Mouse (Mus musculus): ENCODE data around the gene Carns1. TPM values are rescaled to one million over a fixed set of nuclear protein-coding genes. Genes with fewer than 3 reads are reported as not detected.

Carns1 gene
- polyA plus RNA-seq, 1 experiment from 2014 or later, result 5.6 TPM

DNA sequence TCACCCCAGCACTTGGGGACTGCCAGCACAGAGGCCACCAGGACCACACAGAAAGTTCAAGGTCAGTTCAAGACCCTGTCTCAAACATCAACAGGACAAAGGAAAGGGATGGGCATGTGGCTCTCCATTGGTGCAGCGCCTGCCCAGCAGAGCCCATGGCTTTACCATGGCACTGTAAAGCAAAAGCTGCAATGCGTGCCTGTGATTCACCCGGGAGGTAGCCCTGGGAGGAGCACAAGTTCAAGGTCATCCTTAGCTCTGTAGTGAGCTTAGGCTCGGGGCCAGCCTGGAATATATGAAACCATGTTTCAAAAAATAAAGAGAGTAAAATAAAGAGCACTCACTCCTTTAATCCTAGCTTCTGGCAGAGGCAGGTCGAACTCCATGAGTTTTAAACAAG lies 23.4 kb downstream of the Carns1 start:
- Histone ChIP-seq H3K4me2 (no peak overlapping the region), H3K4me1 (replicated peaks) (peaks cover 26% of the 10 kb centered on the region), H3K27ac (replicated peaks) (no peak overlapping the region), H3K27me3 (no peaks in the 10 kb centered on the region), H3K9me3 (no peaks in the 10 kb centered on the region), H3K36me3 (peaks cover 10% of the 10 kb centered on the region; the same call in 1 of the 2 replicates), H3K4me3 (no peak overlapping the region), H3K9ac (no peak overlapping the region)
- 83% methylated on average over 5 of the region's 5 CpGs for WGBS
- no peak for ATAC-seq (ENCODE audit: low FRiP score, low read depth)

DNA sequence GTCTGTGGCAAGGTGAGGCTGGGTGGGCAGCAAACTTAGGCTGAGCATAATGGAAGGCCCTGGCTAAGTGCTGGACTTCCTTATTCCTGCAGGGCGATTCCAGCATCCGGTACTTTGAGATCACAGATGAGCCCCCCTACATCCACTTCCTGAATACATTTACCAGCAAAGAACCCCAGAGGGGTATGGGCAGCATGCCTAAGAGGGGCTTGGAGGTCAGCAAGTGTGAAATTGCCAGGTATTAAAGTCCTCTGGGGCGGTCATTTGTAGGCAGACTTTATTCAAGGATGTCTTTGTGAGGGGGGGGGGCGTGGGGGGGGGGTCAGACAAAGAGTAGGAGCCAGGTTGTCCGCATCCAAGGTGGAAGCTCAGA lies 23.8 kb downstream of the Carns1 start:
- H3K27me3 ChIP-seq, result no peaks in the 10 kb centered on the region
- peaks cover 26% of the 10 kb centered on the region for H3K4me1 ChIP-seq (replicated peaks)
- no peak overlapping the region for H3K4me2 ChIP-seq
- no peak for ATAC-seq (ENCODE audit: low FRiP score, low read depth)
- 77% methylated on average over 5 of the region's 5 CpGs for WGBS
- no peak overlapping the region for H3K4me3 ChIP-seq
- no peaks in the 10 kb centered on the region for H3K9me3 ChIP-seq
- H3K36me3 ChIP-seq, result peaks cover 6% of the 10 kb centered on the region; the same call in 1 of the 2 replicates
- no peak overlapping the region for H3K9ac ChIP-seq
- H3K27ac ChIP-seq (replicated peaks), result no peak overlapping the region

DNA sequence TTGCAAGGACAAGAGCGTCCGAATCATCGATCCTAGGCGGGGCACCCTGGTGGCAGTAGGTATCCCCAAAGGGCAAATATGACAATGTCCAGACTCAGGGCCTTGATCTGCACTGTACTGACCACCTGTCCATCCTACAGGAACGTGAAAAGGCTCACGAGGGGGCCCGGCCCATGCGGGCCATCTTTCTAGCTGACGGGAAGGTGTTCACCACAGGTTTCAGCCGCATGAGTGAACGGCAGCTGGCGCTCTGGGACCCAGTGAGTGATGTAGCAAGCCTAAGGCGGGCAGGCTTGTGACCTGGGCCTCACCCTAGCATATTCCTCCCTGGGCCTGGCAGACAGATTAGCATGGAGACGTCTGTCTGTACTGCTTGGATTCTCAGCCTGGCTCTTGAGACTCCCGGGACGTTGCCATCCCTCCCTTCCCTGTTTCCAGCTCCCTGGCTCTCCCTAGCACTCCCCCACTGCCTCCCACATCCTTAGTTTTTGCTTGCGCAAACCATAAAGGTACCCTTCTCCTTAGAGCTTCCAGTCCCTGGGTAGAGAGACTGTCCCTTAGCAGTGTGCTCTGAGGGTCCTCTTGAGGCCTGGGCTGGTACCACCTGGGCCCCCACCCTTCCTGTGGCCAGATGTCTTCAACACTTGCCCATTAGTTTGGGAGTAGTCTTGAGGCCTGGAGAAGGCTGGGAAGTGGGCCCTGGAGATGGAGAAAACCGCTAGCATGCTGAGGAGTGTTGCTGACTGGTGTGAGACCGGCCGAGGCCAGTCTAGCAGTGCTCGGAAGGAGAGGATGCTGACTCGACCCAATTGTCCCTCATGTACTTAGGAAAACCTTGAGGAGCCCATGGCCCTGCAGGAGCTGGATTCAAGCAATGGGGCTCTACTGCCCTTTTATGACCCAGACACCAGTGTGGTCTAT lies 24.5 kb downstream of the Carns1 start:
- no peak overlapping the region for H3K27ac ChIP-seq (replicated peaks)
- H3K4me3 ChIP-seq, result no peak overlapping the region
- no peak for ATAC-seq (ENCODE audit: low FRiP score, low read depth)
- no peak overlapping the region for H3K4me2 ChIP-seq
- peaks cover 26% of the 10 kb centered on the region for H3K4me1 ChIP-seq (replicated peaks)
- no peaks in the 10 kb centered on the region for H3K27me3 ChIP-seq
- peaks cover 5% of the 10 kb centered on the region; the same call in 1 of the 2 replicates for H3K36me3 ChIP-seq
- H3K9me3 ChIP-seq, result no peaks in the 10 kb centered on the region
- H3K9ac ChIP-seq, result no peak overlapping the region
- WGBS, result 90% methylated on average over 22 of the region's 22 CpGs

DNA sequence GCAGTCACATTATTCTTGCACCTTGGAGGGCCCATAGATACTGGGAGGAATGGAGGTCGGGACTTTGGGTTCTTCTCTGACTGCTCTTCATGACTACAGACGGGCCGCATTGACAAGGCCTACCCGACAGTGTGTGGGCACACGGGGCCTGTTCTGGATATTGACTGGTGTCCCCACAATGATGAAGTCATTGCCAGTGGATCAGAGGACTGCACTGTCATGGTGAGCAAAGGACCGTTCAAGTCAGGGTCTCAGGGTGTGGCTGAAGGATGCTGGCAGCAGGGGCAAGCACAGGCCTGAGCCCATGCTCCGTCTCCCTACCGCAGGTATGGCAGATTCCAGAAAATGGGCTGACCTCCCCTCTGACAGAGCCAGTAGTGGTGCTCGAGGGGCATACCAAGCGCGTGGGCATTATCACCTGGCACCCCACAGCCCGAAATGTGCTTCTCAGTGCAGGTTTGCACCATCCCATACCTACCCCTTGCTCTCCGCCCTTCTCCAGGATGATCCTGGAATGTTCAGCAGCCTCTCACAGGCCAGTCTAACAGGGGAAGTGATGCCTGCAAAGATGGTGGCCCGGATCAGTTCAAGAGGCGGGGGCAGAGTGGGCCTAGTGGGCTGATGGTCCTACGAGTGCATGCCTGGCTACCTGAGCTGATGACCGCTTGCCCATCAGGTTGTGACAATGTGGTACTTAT lies 25.4 kb downstream of the Carns1 start:
- Histone ChIP-seq H3K4me3 (peak overlapping the region; percentile 81; the same call in 1 of the 2 replicates), H3K4me1 (replicated peaks) (peaks cover 26% of the 10 kb centered on the region), H3K9ac (no peak overlapping the region), H3K4me2 (peak overlapping the region; percentile 82), H3K9me3 (no peaks in the 10 kb centered on the region), H3K36me3 (peaks cover 5% of the 10 kb centered on the region; the same call in 1 of the 2 replicates), H3K27me3 (no peaks in the 10 kb centered on the region), H3K27ac (replicated peaks) (no peak overlapping the region)
- 96% methylated on average over 17 of the region's 17 CpGs for WGBS
- no peak for ATAC-seq (ENCODE audit: low FRiP score, low read depth)

DNA sequence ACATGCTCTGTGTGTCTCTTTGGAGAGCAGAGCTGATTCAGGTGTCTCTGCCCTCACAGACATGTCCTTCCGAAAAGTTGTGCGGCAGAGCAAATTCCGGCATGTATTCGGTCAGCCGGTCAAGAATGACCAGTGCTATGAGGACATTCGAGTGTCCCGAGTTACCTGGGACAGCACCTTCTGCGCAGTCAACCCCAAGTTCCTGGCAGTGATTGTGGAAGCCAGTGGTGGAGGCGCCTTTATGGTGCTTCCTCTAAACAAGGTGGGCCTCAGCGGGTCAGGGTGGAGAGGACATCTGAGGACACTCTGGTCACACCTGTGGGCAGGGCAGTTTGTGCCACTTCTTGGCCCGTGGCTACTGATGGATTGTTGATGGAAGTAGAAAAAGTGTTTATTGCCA lies 26.0 kb downstream of the Carns1 start:
- no peak for ATAC-seq (ENCODE audit: low FRiP score, low read depth)
- Histone ChIP-seq H3K9ac (peak overlapping the region; percentile 87), H3K27me3 (no peaks in the 10 kb centered on the region), H3K4me2 (peak overlapping the region; percentile 82), H3K27ac (replicated peaks) (no peak overlapping the region), H3K4me3 (peak overlapping the region; percentile 81), H3K36me3 (peaks cover 5% of the 10 kb centered on the region; the same call in 1 of the 2 replicates), H3K9me3 (no peaks in the 10 kb centered on the region), H3K4me1 (replicated peaks) (peaks cover 26% of the 10 kb centered on the region)
- 92% methylated on average over 11 of the region's 11 CpGs for WGBS

- peak; percentile 0; the same call in 1 of the 2 replicates for ATAC-seq (ENCODE audit: low FRiP score, low read depth)
- H3K27ac ChIP-seq (replicated peaks), result peak overlapping the region; percentile 74
- H3K4me2 ChIP-seq, result peak overlapping the region; percentile 82
- peak overlapping the region; percentile 81 for H3K4me3 ChIP-seq
- no peaks in the 10 kb centered on the region for H3K9me3 ChIP-seq
- no peaks in the 10 kb centered on the region for H3K27me3 ChIP-seq
- H3K36me3 ChIP-seq, result peaks cover 5% of the 10 kb centered on the region; the same call in 1 of the 2 replicates
- peaks cover 26% of the 10 kb centered on the region for H3K4me1 ChIP-seq (replicated peaks)
- 4% methylated on average over 8 of the region's 8 CpGs for whole genome bisulfite sequencing
- peak overlapping the region; percentile 87 for H3K9ac ChIP-seq
Observed at GRCm38 (mm10) chr19:4148819-4149218, 26.5 kb downstream of the Carns1 start.

DNA sequence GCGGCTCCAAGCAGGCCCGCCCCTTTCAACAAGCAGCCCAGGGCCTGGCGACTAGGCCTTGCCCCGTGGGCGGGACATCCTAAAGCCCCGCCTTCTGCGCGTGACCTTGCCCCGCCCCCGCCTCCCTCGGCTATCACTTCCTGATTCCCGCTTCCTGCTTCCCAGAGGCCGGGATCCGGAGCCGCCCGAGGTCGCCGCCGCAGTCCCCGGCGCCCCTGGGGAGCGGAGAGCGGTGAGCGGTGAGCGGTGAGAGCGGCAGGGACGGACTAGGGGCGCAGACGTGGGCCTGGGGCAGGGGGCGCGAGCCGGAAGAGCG lies 26.8 kb downstream of the Carns1 start, which contains the start of gene Coro1b:
TSS of gene Coro1b (plus strand) at position 129 of the 316 bp plus-strand sequence.
- peak within 1 kb of the TSS; percentile 82 for H3K4me2 ChIP-seq
- under 1% methylated on average over 33 of the region's 33 CpGs for WGBS

DNA sequence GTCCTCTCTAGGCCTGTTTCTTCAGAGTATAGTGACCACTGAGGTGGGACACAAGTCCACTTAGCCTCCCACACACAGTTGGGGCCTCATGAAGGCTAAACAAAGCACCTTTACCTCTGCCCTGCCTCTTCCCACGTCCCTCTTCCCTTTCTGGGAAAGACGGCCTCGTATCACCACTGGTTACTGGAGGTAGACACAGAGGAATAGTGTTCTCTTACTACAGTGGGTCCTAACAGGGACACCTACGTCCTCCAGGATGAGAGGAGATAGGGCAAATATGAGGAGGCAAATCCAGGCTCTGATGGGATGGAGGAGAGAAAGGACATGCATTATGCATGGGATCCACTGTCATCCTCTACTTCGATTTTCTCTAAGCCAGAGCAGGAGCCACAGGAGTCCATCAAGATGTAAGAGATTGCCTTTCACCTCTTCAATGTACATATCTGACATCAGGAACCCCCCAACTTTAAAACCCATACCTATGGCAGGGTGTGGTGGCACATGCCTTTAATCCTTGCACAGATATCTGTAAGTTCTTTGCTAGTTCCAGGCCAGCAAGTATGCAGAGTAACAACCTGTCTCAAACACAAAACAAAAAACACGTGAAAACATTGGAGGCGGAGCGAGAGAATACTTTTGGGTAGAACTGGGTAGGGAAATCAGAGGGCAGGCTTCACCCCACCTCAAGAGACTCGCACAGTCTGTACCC lies 27.3 kb downstream of the Carns1 start:
- peaks cover 5% of the 10 kb centered on the region; the same call in 1 of the 2 replicates for H3K36me3 ChIP-seq
- no peaks in the 10 kb centered on the region for H3K27me3 ChIP-seq
- 35% methylated on average over 9 of the region's 9 CpGs for WGBS

More for the DNA sequence above, 26.8 kb downstream of the Carns1 start, which contains the start of gene Coro1b:
- Histone ChIP-seq H3K27me3 (no peaks in the 10 kb centered on the region), H3K9me3 (no peaks in the 10 kb centered on the region), H3K4me1 (replicated peaks) (peaks cover 26% of the 10 kb centered on the region), H3K9ac (peak within 1 kb of the TSS; percentile 87), H3K36me3 (peaks cover 5% of the 10 kb centered on the region; the same call in 1 of the 2 replicates), H3K27ac (replicated peaks) (peak within 1 kb of the TSS; percentile 74), H3K4me3 (peak within 1 kb of the TSS; percentile 81)
- peak; percentile 94 for ATAC-seq (ENCODE audit: low FRiP score, low read depth)

GRCm38 (mm10) chr19:4147022-4147405 lies 28.3 kb downstream of the Carns1 start:
- WGBS, result 43% methylated on average over 3 of the region's 3 CpGs
- no peak for ATAC-seq (ENCODE audit: low FRiP score, low read depth)
- H3K4me1 ChIP-seq (replicated peaks), result peaks cover 26% of the 10 kb centered on the region
- no peak overlapping the region for H3K4me3 ChIP-seq
- no peak overlapping the region for H3K9ac ChIP-seq
- H3K36me3 ChIP-seq, result peaks cover 5% of the 10 kb centered on the region; the same call in 1 of the 2 replicates
- H3K9me3 ChIP-seq, result no peaks in the 10 kb centered on the region
- H3K27me3 ChIP-seq, result no peaks in the 10 kb centered on the region
- no peak overlapping the region for H3K4me2 ChIP-seq
- H3K27ac ChIP-seq (replicated peaks), result no peak overlapping the region

More for the DNA sequence above, 27.3 kb downstream of the Carns1 start:
- H3K9me3 ChIP-seq, result no peaks in the 10 kb centered on the region
- peak overlapping the region; percentile 82 for H3K4me2 ChIP-seq
- H3K4me3 ChIP-seq, result peak overlapping the region; percentile 81
- ATAC-seq (ENCODE audit: low FRiP score, low read depth), result peak; percentile 36
- peaks cover 26% of the 10 kb centered on the region for H3K4me1 ChIP-seq (replicated peaks)
- H3K9ac ChIP-seq, result peak overlapping the region; percentile 87
- peak overlapping the region; percentile 74 for H3K27ac ChIP-seq (replicated peaks)

- WGBS, result 61% methylated on average over 12 of the region's 12 CpGs
- H3K36me3 ChIP-seq, result peaks cover 5% of the 10 kb centered on the region; the same call in 1 of the 2 replicates
- ATAC-seq (ENCODE audit: low FRiP score, low read depth), result no peak
Observed at GRCm38 (mm10) chr19:4146366-4147021, 28.8 kb downstream of the Carns1 start.

DNA sequence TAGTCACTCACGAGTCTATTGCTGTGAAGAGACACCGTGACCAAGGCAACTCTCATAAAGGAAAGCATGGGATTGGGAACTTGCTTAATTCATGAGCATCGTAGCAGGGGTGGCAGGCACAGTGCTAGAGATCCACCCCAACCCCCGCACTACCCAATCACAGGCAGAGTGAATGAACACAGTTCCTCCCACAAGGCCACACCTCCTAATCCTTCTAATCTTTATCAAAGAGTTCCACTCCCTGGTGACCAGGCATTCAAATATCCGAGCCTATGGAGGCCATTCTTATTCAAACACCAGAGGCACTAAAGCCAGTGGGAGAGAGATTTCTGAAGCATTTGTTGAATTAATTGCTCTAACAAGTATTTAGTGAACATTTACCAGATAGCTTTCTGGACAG lies 29.3 kb downstream of the Carns1 start:
- Histone ChIP-seq H3K4me1 (replicated peaks) (peaks cover 24% of the 10 kb centered on the region), H3K9me3 (no peaks in the 10 kb centered on the region), H3K27ac (replicated peaks) (no peak overlapping the region), H3K9ac (no peak overlapping the region), H3K36me3 (peaks cover under 1% of the 10 kb centered on the region; the same call in 1 of the 2 replicates), H3K4me3 (no peak overlapping the region), H3K4me2 (no peak overlapping the region), H3K27me3 (no peaks in the 10 kb centered on the region)
- no peak for ATAC-seq (ENCODE audit: low FRiP score, low read depth)
- WGBS, result 88% methylated on average over 5 of the region's 5 CpGs

More at GRCm38 (mm10) chr19:4146366-4147021, 28.8 kb downstream of the Carns1 start:
- no peaks in the 10 kb centered on the region for H3K9me3 ChIP-seq
- H3K4me2 ChIP-seq, result no peak overlapping the region
- no peaks in the 10 kb centered on the region for H3K27me3 ChIP-seq
- peaks cover 26% of the 10 kb centered on the region for H3K4me1 ChIP-seq (replicated peaks)
- no peak overlapping the region for H3K27ac ChIP-seq (replicated peaks)
- no peak overlapping the region for H3K4me3 ChIP-seq
- H3K9ac ChIP-seq, result no peak overlapping the region

Measured in hindbrain, embryonic 15.5 days (tissue).